Mouse (Mus musculus) cortical plate, adult 2 months (tissue): ENCODE measurements around the gene Tmem267.
"Not testable (repeated sequence)": the region's sequence is repeated elsewhere in the genome, so short reads cannot be mapped to it uniquely, and the experiment has no call there.

ENCODE experiments used
- CTCF ChIP-seq: fragments of 200-500 bp; IDR thresholded peaks from 2 replicates; pipeline ENCODE4 v1.5.1; 2011; ENCODE audit warnings: mild to moderate bottlenecking, control low read depth, low read length; ENCODE audit not compliant: insufficient read depth; ENCODE audit errors: extremely low read depth
- POLR2A ChIP-seq: fragments of 200-500 bp; IDR thresholded peaks from 2 replicates; pipeline ENCODE4 v1.6.1; 2011; ENCODE audit warnings: mild to moderate bottlenecking, low read length, control low read depth; ENCODE audit not compliant: insufficient read depth; ENCODE audit errors: extremely low read depth

DNA sequence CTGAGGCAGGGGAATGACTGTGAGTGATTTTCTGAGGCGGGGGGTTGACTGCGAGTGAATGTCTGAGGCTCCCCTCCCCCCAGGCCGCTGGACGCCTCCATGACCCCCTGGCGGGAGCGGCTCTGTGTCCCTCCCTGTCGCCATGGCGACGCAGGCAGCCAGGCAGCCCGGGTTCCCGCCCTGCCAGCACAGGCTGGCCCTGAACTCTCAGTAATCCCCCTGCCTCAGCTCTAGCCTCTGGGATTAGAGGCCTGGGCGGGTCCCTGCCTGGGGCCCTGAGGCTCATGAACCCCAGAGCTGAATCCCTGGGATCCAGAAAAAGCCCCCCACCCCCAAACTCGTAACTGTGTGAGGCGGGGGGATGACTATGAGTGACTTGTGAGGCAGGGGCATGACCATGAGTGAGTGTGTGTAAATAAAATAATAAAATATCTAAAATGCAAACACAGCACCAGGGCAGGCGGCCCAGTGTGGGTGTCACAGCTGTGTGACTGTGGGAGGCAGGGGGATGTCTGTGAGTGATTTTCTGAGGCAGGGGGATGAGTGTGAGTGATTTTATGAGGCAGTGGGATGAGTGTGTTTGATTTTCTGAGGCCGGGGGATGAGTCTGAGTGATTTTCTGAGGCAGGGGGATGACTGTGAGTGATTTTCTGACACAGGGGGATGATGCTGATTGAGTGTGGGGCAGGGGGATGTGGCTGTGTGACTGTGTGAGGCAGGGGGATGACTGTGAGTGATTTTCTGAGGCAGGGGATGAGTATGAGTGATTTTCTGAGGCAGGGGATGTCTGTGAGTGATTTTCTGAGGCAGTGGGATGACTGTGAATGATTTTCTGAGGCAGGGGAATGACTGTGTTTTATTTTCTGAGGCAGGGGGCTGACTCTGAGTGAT is 108.7 kb downstream of the Tmem267 start:
- not testable (repeated sequence) for TF ChIP-seq POLR2A, CTCF
